Mouse (Mus musculus): ENCODE results near the gene Edaradd. TPM values are rescaled to one million over a fixed set of nuclear protein-coding genes. Genes with fewer than 3 reads are reported as not detected.

The Edaradd gene
- polyA plus RNA-seq (2015; fragmentation: Nextera tagmentation; extraction: Ambion mirVana), result 1.0 and 1.1 TPM in 2 replicates

- Histone ChIP-seq H3K4me2 (ENCODE audit: low read depth, low read length) (peak within 1 kb of the TSS; percentile 97), H3K27ac (ENCODE audit: low read length) (no peak within 1 kb of the TSS), H3K4me1 (replicated peaks; ENCODE audit: control insufficient read depth, insufficient read depth, low read length) (no peaks in the 10 kb centered on the region), H3K27me3 (ENCODE audit: control insufficient read depth, insufficient read depth, low read depth, low read length) (no peaks in the 10 kb centered on the region), H3K4me3 (ENCODE audit: low read length) (peak within 1 kb of the TSS; percentile 55), H3K36me3 (ENCODE audit: control insufficient read depth, insufficient read depth, low read length) (no peaks in the 10 kb centered on the region), H3K9ac (ENCODE audit: low read length) (peak within 1 kb of the TSS; percentile 64), H3K9me3 (ENCODE audit: control insufficient read depth, low read length) (no peaks in the 10 kb centered on the region)
- peak; percentile 90 for ATAC-seq (ENCODE audit: low read depth)
- WGBS, result 0% methylated on average over 34 of the region's 35 CpGs
Measured at GRCm38 (mm10) chr13:12519955-12520584, at the start of gene Edaradd. Gene Edaradd (minus strand): TSS chr13:12520438.

GRCm38 (mm10) chr13:12569741-12570140, 49.5 kb upstream of the Edaradd start:
- 69% methylated on average over 7 of the region's 7 CpGs for WGBS
- H3K27me3 ChIP-seq (ENCODE audit: control insufficient read depth, insufficient read depth, low read depth, low read length), result no peaks in the 10 kb centered on the region
- no peaks in the 10 kb centered on the region for H3K9me3 ChIP-seq (ENCODE audit: control insufficient read depth, low read length)
- ATAC-seq (ENCODE audit: low read depth), result no peak
- H3K9ac ChIP-seq (ENCODE audit: low read length), result no peak overlapping the region
- no peak overlapping the region for H3K4me3 ChIP-seq (ENCODE audit: low read length)
- H3K4me1 ChIP-seq (replicated peaks; ENCODE audit: control insufficient read depth, insufficient read depth, low read length), result peaks cover 5% of the 10 kb centered on the region; the same call in 1 of the 2 replicates
- no peak overlapping the region for H3K4me2 ChIP-seq (ENCODE audit: low read depth, low read length)
- H3K36me3 ChIP-seq (ENCODE audit: control insufficient read depth, insufficient read depth, low read length), result no peaks in the 10 kb centered on the region
- H3K27ac ChIP-seq (ENCODE audit: low read length), result no peak overlapping the region

- Histone ChIP-seq H3K4me3 (ENCODE audit: low read length) (no peak overlapping the region), H3K4me1 (replicated peaks; ENCODE audit: control insufficient read depth, insufficient read depth, low read length) (peaks cover 5% of the 10 kb centered on the region; the same call in 1 of the 2 replicates), H3K27ac (ENCODE audit: low read length) (no peak overlapping the region), H3K9me3 (ENCODE audit: control insufficient read depth, low read length) (no peaks in the 10 kb centered on the region), H3K4me2 (ENCODE audit: low read depth, low read length) (no peak overlapping the region), H3K9ac (ENCODE audit: low read length) (no peak overlapping the region), H3K36me3 (ENCODE audit: control insufficient read depth, insufficient read depth, low read length) (no peaks in the 10 kb centered on the region), H3K27me3 (ENCODE audit: control insufficient read depth, insufficient read depth, low read depth, low read length) (no peaks in the 10 kb centered on the region)
- 48% methylated on average over 9 of the region's 9 CpGs for WGBS
- no peak for ATAC-seq (ENCODE audit: low read depth)
Measured at GRCm38 (mm10) chr13:12568597-12569469, 48.6 kb upstream of the Edaradd start.

- Histone ChIP-seq H3K27me3 (ENCODE audit: control insufficient read depth, insufficient read depth, low read depth, low read length) (no peaks in the 10 kb centered on the region), H3K4me3 (ENCODE audit: low read length) (no peak overlapping the region), H3K27ac (ENCODE audit: low read length) (no peak overlapping the region), H3K4me2 (ENCODE audit: low read depth, low read length) (no peak overlapping the region), H3K9ac (ENCODE audit: low read length) (no peak overlapping the region), H3K4me1 (replicated peaks; ENCODE audit: control insufficient read depth, insufficient read depth, low read length) (peaks cover 5% of the 10 kb centered on the region; the same call in 1 of the 2 replicates), H3K9me3 (ENCODE audit: control insufficient read depth, low read length) (no peaks in the 10 kb centered on the region), H3K36me3 (ENCODE audit: control insufficient read depth, insufficient read depth, low read length) (no peaks in the 10 kb centered on the region)
- 88% methylated on average over 1 of the region's 1 CpGs for WGBS
- ATAC-seq (ENCODE audit: low read depth), result no peak
Measured at GRCm38 (mm10) chr13:12567936-12568335, 47.7 kb upstream of the Edaradd start.

- peaks cover 5% of the 10 kb centered on the region; the same call in 1 of the 2 replicates for H3K4me1 ChIP-seq (replicated peaks; ENCODE audit: control insufficient read depth, insufficient read depth, low read length)
- H3K4me3 ChIP-seq (ENCODE audit: low read length), result peak within 1 kb of the TSS; percentile 87
- peak within 1 kb of the TSS; percentile 94 for H3K4me2 ChIP-seq (ENCODE audit: low read depth, low read length)
- peak; percentile 100 for ATAC-seq (ENCODE audit: low read depth)
- peak within 1 kb of the TSS; percentile 2; the same call in 1 of the 2 replicates for H3K27ac ChIP-seq (ENCODE audit: low read length)
- peak within 1 kb of the TSS; percentile 78 for H3K9ac ChIP-seq (ENCODE audit: low read length)
- no peaks in the 10 kb centered on the region for H3K27me3 ChIP-seq (ENCODE audit: control insufficient read depth, insufficient read depth, low read depth, low read length)
- WGBS, result under 1% methylated on average over 71 of the region's 73 CpGs
- no peaks in the 10 kb centered on the region for H3K36me3 ChIP-seq (ENCODE audit: control insufficient read depth, insufficient read depth, low read length)
- no peaks in the 10 kb centered on the region for H3K9me3 ChIP-seq (ENCODE audit: control insufficient read depth, low read length)
Measured at GRCm38 (mm10) chr13:12565621-12566390, 45.6 kb upstream of the Edaradd start, which contains the start of gene Ero1lb. Gene Ero1lb (plus strand): TSS chr13:12565874.

- Histone ChIP-seq H3K4me1 (replicated peaks; ENCODE audit: control insufficient read depth, insufficient read depth, low read length) (peaks cover 5% of the 10 kb centered on the region; the same call in 1 of the 2 replicates), H3K27me3 (ENCODE audit: control insufficient read depth, insufficient read depth, low read depth, low read length) (no peaks in the 10 kb centered on the region), H3K9me3 (ENCODE audit: control insufficient read depth, low read length) (no peaks in the 10 kb centered on the region), H3K27ac (ENCODE audit: low read length) (no peak overlapping the region), H3K9ac (ENCODE audit: low read length) (no peak overlapping the region), H3K36me3 (ENCODE audit: control insufficient read depth, insufficient read depth, low read length) (no peaks in the 10 kb centered on the region), H3K4me2 (ENCODE audit: low read depth, low read length) (no peak overlapping the region), H3K4me3 (ENCODE audit: low read length) (no peak overlapping the region)
- ATAC-seq (ENCODE audit: low read depth), result no peak
- 79% methylated on average over 4 of the region's 4 CpGs for WGBS
Measured at GRCm38 (mm10) chr13:12562256-12562655, 42.0 kb upstream of the Edaradd start.

- Histone ChIP-seq H3K9ac (ENCODE audit: low read length) (no peak overlapping the region), H3K27ac (ENCODE audit: low read length) (no peak overlapping the region), H3K4me2 (ENCODE audit: low read depth, low read length) (no peak overlapping the region), H3K4me1 (replicated peaks; ENCODE audit: control insufficient read depth, insufficient read depth, low read length) (peaks cover 5% of the 10 kb centered on the region; the same call in 1 of the 2 replicates), H3K9me3 (ENCODE audit: control insufficient read depth, low read length) (no peaks in the 10 kb centered on the region), H3K27me3 (ENCODE audit: control insufficient read depth, insufficient read depth, low read depth, low read length) (no peaks in the 10 kb centered on the region), H3K36me3 (ENCODE audit: control insufficient read depth, insufficient read depth, low read length) (no peaks in the 10 kb centered on the region), H3K4me3 (ENCODE audit: low read length) (no peak overlapping the region)
- WGBS, result 51% methylated on average over 2 of the region's 2 CpGs
- ATAC-seq (ENCODE audit: low read depth), result no peak
Measured at GRCm38 (mm10) chr13:12561729-12562128, 41.5 kb upstream of the Edaradd start.

GRCm38 (mm10) chr13:12559462-12560120, 39.4 kb upstream of the Edaradd start:
- H3K9ac ChIP-seq (ENCODE audit: low read length), result no peak overlapping the region
- 45% methylated on average over 6 of the region's 6 CpGs for WGBS
- H3K4me1 ChIP-seq (replicated peaks; ENCODE audit: control insufficient read depth, insufficient read depth, low read length), result no peaks in the 10 kb centered on the region
- H3K9me3 ChIP-seq (ENCODE audit: control insufficient read depth, low read length), result no peaks in the 10 kb centered on the region
- no peak overlapping the region for H3K4me2 ChIP-seq (ENCODE audit: low read depth, low read length)
- H3K27me3 ChIP-seq (ENCODE audit: control insufficient read depth, insufficient read depth, low read depth, low read length), result no peaks in the 10 kb centered on the region
- 0 out of 2 replicates have a peak overlapping the region, but pooled peaks have one; percentile 30 for H3K27ac ChIP-seq (ENCODE audit: low read length)
- no peak overlapping the region for H3K4me3 ChIP-seq (ENCODE audit: low read length)
- no peaks in the 10 kb centered on the region for H3K36me3 ChIP-seq (ENCODE audit: control insufficient read depth, insufficient read depth, low read length)
- 0 out of 2 replicates have a peak, but pooled peaks have one; percentile 60 for ATAC-seq (ENCODE audit: low read depth)

Measured in lung, embryonic 16.5 days (tissue).